Mouse (Mus musculus) lung, postnatal 0 days (tissue): ENCODE data around the gene Tnfrsf11a.

Source experiments
- CTCF ChIP-seq: IDR thresholded peaks from 2 replicates; pipeline ENCODE4 v1.5.1; 2016; ENCODE audit warnings: antibody characterized with exemption, mild to moderate bottlenecking
- EP300 ChIP-seq: IDR thresholded peaks from 2 replicates; pipeline ENCODE4 v1.6.1; 2016; ENCODE audit warnings: antibody characterized with exemption, mild to moderate bottlenecking, control low read depth

- TF ChIP-seq CTCF: no peak
- no peak for TF ChIP-seq EP300
Observed at GRCm38 (mm10) chr1:105804285-105804684, 23.8 kb downstream of the Tnfrsf11a start.
